Mouse (Mus musculus): ENCODE data around the gene Zdhhc8. TPM values are rescaled to one million over a fixed set of nuclear protein-coding genes. Genes with fewer than 3 reads are reported as not detected.

Zdhhc8 gene
- polyA plus RNA-seq, 1 experiment from 2014 or later, result 13.5 TPM

DNA sequence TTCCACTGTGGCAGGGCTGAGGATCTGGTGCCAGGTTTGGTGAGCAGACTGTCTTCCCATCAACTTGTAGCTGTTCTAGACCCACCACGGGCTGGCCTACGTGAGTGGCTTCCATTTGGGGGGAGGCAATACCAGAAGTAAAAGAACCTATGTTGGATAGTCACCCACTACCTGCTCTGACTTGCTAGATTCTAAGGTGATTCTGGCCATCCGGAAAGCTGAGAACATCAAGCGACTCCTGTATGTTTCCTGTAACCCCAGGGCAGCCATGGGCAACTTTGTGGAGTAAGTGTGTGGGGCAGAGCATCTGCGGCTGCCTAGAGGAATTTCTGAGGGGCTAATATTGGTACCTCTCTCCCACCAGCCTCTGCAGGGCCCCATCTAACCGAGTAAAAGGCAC, 17.8 kb upstream of the Zdhhc8 start:
- DNase-seq (ENCODE audit: low spot score) (no peak), ATAC-seq (replicated peaks; ENCODE audit: low FRiP score, low read depth) (no peak)
- Histone ChIP-seq H3K4me1 (replicated peaks; ENCODE audit: insufficient read depth, low read length) (peaks cover 12% of the 10 kb centered on the region; the same call in 1 of the 2 replicates), H3K27me3 (ENCODE audit: insufficient read depth, low read length) (no peaks in the 10 kb centered on the region), H3K9me3 (replicated peaks; ENCODE audit: low read length) (no peaks in the 10 kb centered on the region), H3K4me2 (ENCODE audit: low read length) (no peak overlapping the region), H3K36me3 (ENCODE audit: insufficient read depth, low read length) (peaks cover 62% of the 10 kb centered on the region), H3K4me3 (replicated peaks; ENCODE audit: low read depth, low read length) (no peak overlapping the region), H3K27ac (no peak overlapping the region), H3K9ac (ENCODE audit: low read depth, low read length) (no peak overlapping the region)
- no peak for TF ChIP-seq CTCF (IDR thresholded peaks at IDR 0.05; ENCODE audit: low read depth)
- WGBS, result 81% methylated on average over 6 of the region's 6 CpGs

DNA sequence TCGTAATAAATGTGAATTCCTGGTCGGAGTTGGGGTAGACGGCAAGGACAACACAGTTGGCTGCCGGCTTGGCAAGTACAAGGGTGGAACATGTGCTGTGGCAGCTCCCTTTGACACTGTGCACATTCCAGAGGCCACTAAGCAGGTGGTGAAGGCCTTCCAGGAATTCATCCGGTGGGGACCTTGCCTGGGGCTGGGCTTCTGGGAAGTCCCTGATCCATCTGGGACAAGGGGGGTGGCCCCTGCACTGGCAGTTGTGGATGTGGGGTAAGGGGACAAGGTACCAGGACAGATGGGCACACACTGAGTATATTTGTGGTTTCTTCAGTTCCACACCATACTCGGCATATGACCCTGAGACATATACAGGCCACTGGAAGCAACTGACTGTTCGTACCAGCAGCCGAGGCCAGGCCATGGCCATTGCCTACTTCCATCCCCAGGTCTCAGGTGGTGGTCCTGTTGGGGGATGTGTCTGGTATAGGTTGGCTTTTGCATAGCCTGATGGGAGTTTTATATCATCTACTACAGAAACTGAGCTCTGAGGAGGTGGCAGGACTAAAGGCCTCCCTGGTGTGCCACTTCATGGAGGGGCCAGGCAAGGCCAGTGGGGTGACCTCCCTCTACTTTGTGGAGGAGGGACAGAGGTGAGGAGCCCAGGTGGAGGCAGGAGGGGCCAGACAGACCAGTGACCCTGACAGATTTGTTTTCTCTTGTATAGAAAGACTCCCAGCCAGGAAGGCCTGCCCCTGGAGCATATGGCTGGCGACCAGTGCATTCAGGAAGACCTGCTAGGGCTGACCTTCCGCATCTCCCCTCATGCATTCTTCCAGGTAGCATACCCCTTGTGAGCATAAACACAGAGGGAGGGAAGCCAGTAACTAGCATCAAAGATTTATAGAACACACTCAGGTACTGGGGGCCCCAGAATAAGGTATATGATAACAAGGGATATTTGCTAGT, 16.2 kb upstream of the Zdhhc8 start:
- WGBS, result 55% methylated on average over 10 of the region's 10 CpGs
- Histone ChIP-seq H3K9ac (ENCODE audit: low read depth, low read length) (0 out of 2 replicates have a peak overlapping the region, but pooled peaks have one; percentile 10), H3K4me3 (replicated peaks; ENCODE audit: low read depth, low read length) (no peak overlapping the region), H3K4me2 (ENCODE audit: low read length) (peak overlapping the region; percentile 94), H3K27me3 (ENCODE audit: insufficient read depth, low read length) (no peaks in the 10 kb centered on the region), H3K27ac (no peak overlapping the region), H3K4me1 (replicated peaks; ENCODE audit: insufficient read depth, low read length) (peaks cover 23% of the 10 kb centered on the region; the same call in 1 of the 2 replicates), H3K9me3 (replicated peaks; ENCODE audit: low read length) (no peaks in the 10 kb centered on the region), H3K36me3 (ENCODE audit: insufficient read depth, low read length) (peaks cover 46% of the 10 kb centered on the region)
- ATAC-seq (replicated peaks; ENCODE audit: low FRiP score, low read depth) (no peak), DNase-seq (ENCODE audit: low spot score) (no peak)
- TF ChIP-seq CTCF (IDR thresholded peaks at IDR 0.05; ENCODE audit: low read depth), result no peak

DNA sequence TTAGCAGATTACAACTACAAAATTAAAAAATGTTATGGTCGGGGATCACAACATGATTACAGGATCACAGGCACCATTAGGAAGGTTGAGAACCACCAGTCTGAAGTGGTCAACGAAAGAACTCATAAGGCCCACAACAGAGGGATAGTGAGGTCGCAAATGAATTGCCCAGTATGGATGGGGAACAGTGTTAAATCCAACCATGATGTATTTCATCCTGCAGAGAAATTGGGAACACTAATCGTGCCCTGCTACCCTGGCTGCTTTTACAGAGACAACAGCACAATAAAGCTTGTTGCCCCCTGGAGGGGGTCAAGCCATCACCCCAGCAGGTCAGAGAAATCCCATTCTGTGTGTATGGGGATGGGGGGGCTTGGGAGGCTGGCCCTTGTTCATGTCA, 15.3 kb upstream of the Zdhhc8 start:
- Histone ChIP-seq H3K4me3 (replicated peaks; ENCODE audit: low read depth, low read length) (no peak overlapping the region; the same call in 1 of the 2 replicates), H3K4me2 (ENCODE audit: low read length) (peak overlapping the region; percentile 94), H3K9me3 (replicated peaks; ENCODE audit: low read length) (no peaks in the 10 kb centered on the region), H3K9ac (ENCODE audit: low read depth, low read length) (0 out of 2 replicates have a peak overlapping the region, but pooled peaks have one; percentile 90), H3K4me1 (replicated peaks; ENCODE audit: insufficient read depth, low read length) (peaks cover 23% of the 10 kb centered on the region; the same call in 1 of the 2 replicates), H3K27ac (no peak overlapping the region), H3K36me3 (ENCODE audit: insufficient read depth, low read length) (peaks cover 42% of the 10 kb centered on the region), H3K27me3 (ENCODE audit: insufficient read depth, low read length) (no peaks in the 10 kb centered on the region)
- WGBS, result 51% methylated on average over 4 of the region's 4 CpGs
- ATAC-seq (replicated peaks; ENCODE audit: low FRiP score, low read depth) (no peak), DNase-seq (ENCODE audit: low spot score) (no peak)
- TF ChIP-seq CTCF (IDR thresholded peaks at IDR 0.05; ENCODE audit: low read depth), result no peak

DNA sequence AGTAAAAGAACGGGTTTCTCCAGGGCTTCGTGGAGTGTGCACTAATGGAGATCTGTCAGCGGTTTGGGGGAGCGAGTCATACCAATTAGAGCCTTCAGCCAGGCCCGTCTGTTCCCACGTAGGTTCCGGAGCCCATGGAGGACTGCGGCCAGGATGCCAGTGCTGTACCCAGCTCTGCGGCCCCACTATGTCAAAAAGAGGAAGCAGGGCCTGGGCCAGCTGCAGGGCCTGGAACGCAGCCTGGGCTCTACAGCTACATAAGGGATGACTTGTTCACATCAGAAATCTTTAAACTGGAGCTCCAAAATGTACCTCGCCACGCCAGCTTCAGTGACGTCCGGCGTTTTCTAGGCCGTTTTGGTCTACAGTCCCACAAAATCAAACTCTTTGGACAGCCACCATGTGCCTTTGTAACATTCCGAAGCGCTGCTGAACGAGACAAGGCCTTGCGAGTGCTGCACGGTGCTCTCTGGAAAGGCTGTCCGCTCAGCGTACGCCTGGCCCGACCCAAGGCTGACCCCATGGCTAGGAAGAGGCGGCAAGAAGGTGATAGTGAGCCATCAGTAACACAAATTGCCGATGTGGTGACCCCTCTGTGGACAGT, 14.5 kb upstream of the Zdhhc8 start:
- H3K4me1 ChIP-seq (replicated peaks; ENCODE audit: insufficient read depth, low read length), result peaks cover 23% of the 10 kb centered on the region; the same call in 1 of the 2 replicates
- peak; percentile 57 for DNase-seq (ENCODE audit: low spot score)
- 2% methylated on average over 27 of the region's 27 CpGs for WGBS
- peak overlapping the region; percentile 93 for H3K27ac ChIP-seq
- H3K4me2 ChIP-seq (ENCODE audit: low read length), result peak overlapping the region; percentile 94
- H3K9me3 ChIP-seq (replicated peaks; ENCODE audit: low read length), result no peaks in the 10 kb centered on the region
- H3K27me3 ChIP-seq (ENCODE audit: insufficient read depth, low read length), result no peaks in the 10 kb centered on the region
- no peak for ATAC-seq (replicated peaks; ENCODE audit: low FRiP score, low read depth)
- H3K4me3 ChIP-seq (replicated peaks; ENCODE audit: low read depth, low read length), result peak overlapping the region; percentile 92
- peak overlapping the region; percentile 90 for H3K9ac ChIP-seq (ENCODE audit: low read depth, low read length)
- no peak for TF ChIP-seq CTCF (IDR thresholded peaks at IDR 0.05; ENCODE audit: low read depth)
- H3K36me3 ChIP-seq (ENCODE audit: insufficient read depth, low read length), result peaks cover 46% of the 10 kb centered on the region

DNA sequence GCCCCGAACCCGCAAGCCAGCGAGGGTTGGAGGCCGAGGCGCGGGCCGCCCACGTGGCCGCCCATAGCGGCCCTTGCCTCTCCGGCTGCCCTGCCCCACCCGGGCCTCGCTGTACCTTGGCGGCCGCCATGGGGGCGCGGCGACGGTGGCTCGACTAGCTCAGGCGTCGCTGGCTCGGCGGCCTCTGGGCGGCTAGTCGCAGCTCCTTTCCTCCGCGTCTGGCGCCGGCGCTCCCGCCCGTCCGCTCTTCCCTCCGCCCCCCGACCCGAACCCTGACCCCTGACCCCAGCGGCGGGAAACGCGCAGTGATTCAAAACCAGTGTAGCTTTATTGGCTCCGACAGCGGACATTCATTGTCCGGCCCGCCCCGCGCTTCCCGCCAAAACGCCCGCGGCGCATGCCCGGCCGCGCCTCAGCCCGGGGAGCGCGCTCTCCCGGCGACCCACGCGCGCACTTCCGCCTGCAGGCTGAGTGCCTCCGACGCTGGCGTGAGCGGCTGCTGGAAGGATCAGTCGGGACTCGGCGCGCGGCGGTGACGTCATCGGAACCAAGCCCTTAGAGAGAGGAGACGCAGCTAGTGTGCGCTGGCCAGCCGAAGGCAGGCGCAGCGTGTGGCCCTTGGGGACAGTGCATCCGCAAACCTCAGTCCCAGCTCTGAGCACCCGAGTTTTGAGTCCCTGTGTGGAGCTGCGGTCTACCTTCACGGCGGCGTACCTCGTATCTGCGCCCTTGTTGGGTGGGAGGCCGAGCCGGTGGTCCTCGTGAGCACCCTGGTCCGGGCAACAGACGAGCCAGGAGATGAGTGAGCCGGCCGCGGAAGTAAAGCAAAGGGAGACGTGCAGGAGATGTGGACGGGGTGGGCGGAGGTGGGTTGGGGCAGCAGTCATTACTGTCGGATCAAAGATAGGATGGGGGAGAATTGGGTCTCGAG, 13.8 kb upstream of the Zdhhc8 start, which contains the start of the genes Trmt2a and Ranbp1:
Trmt2a (plus strand) TSS at position 247 of the 931 bp plus-strand sequence.
Ranbp1 (minus strand) TSS at position 300 of the 931 bp plus-strand sequence.
- Histone ChIP-seq H3K27me3 (ENCODE audit: insufficient read depth, low read length) (no peaks in the 10 kb centered on the region), H3K9ac (ENCODE audit: low read depth, low read length) (peak within 1 kb of the TSS; percentile 90), H3K4me3 (replicated peaks; ENCODE audit: low read depth, low read length) (peak within 1 kb of the TSS; percentile 92), H3K4me2 (ENCODE audit: low read length) (peak within 1 kb of the TSS; percentile 94), H3K9me3 (replicated peaks; ENCODE audit: low read length) (no peaks in the 10 kb centered on the region), H3K36me3 (ENCODE audit: insufficient read depth, low read length) (peaks cover 41% of the 10 kb centered on the region), H3K27ac (peak within 1 kb of the TSS; percentile 93), H3K4me1 (replicated peaks; ENCODE audit: insufficient read depth, low read length) (peaks cover 23% of the 10 kb centered on the region; the same call in 1 of the 2 replicates)
- DNase-seq (ENCODE audit: low spot score), result peak; percentile 98
- ATAC-seq (replicated peaks; ENCODE audit: low FRiP score, low read depth), result peak; percentile 96
- WGBS, result under 1% methylated on average over 84 of the region's 102 CpGs
- TF ChIP-seq CTCF (IDR thresholded peaks at IDR 0.05; ENCODE audit: low read depth), result no peak
